9 mouse cellular contexts compared by ENCODE assay signal in the genomic region with DNA sequence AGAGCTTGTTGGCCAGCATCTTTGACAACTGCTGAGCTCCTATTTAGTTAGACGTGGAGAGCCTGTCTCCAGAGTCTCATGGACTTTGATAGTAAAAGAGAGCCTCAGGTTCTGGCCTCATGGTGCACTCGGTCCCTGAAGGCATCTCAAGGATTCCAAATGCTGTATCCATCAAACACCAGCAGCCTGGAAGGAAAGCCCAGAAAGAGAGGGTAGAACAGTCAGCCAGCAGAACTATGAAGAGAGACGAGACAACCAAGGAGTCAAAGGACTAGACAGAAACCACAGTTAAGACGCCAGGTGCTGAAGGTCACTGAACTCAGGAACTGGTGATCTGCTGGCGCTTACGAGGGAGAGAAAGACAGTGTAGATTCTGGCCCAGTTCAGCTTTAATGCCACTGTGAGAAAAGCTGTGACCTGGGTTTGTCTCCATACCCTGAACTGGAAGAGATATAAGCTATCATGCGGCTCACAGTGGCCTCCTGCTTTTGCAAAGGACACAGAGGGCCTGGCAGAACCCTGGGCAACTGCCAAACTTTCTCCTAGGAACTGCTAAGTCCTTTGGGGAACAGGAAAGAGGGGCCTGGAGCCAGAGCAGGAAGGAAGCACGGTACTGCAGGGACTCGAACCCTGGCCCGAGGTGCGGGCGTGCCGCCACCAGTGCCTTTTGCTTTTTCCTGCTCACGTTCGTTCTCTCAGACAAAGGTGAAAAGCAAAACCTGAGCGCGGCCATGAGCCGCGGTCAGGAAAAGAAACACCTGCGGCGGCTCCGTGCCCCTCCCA. TPM values are rescaled to one million over a fixed set of nuclear protein-coding genes. Genes with fewer than 3 reads are reported as not detected.
DNase-seq lines count a peak whose midpoint lies in the region; ATAC-seq and TF ChIP-seq lines count a peak whose summit lies in the region.
"Had no signal": no experiment of that assay in that cellular context is flagged by ENCODE, and none has a peak within 500 bp of the region (broad histone marks: within the 10 kb centered on the region; RNA-seq: fewer than 3 reads in every experiment).

No protein-coding gene starts in this region.

- 0 out of 2 replicates have a peak overlapping the region, but pooled peaks have one; percentile 48 for H3K27ac ChIP-seq in intestine, embryonic 14.5 days (ENCODE audit: low read depth)
- no peak overlapping the region for H3K27ac ChIP-seq in intestine, embryonic 15.5 days
- peak overlapping the region; percentile 56; the same call in 1 of the 2 replicates for H3K27ac ChIP-seq in olfactory bulb, adult 2 months (ENCODE audit: insufficient read depth, low read depth, low read length)
- H3K27ac ChIP-seq: neural tube, embryonic 12.5 days had no signal

- H3K9ac ChIP-seq in intestine, embryonic 14.5 days (ENCODE audit: low read length), result no peak overlapping the region
- H3K9ac ChIP-seq in intestine, embryonic 15.5 days, result no peak overlapping the region
- H3K9ac ChIP-seq: neural tube, embryonic 12.5 days had no signal

- H3K9me3 ChIP-seq in intestine, embryonic 14.5 days (ENCODE audit: control insufficient read depth, low read length), result no peaks in the 10 kb centered on the region
- no peaks in the 10 kb centered on the region for H3K9me3 ChIP-seq in intestine, embryonic 15.5 days
- H3K9me3 ChIP-seq: neural tube, embryonic 12.5 days had no signal

- no peak for TF ChIP-seq CTCF in olfactory bulb, adult 2 months (IDR thresholded peaks at IDR 0.05; ENCODE audit: insufficient read depth, low read depth, low read length)

- H3K36me3 ChIP-seq in intestine, embryonic 14.5 days (ENCODE audit: control insufficient read depth, insufficient read depth, low read length), result no peaks in the 10 kb centered on the region
- H3K36me3 ChIP-seq in intestine, embryonic 15.5 days, result peaks cover 2% of the 10 kb centered on the region; the same call in 1 of the 2 replicates
- H3K36me3 ChIP-seq: neural tube, embryonic 12.5 days had no signal

- DNase-seq in intestine, embryonic 14.5 days (ENCODE audit: low spot score), result no peak
- DNase-seq in brain, adult 2 months (ENCODE audit: low read depth, low spot score), result peak; percentile 72
- peak; percentile 56 to 66 for DNase-seq in heart, postnatal 14 days
- no peak for DNase-seq in embryo, embryonic 11 days
- DNase-seq in left cerebral cortex, postnatal 10 days (ENCODE audit: extremely low spot score in 1 of 2, low spot score in 2 of 2), result no peak
- DNase-seq in gastrocnemius, postnatal 4 days (ENCODE audit: low spot score in 2 of 2), result no peak

- no peak overlapping the region for H3K4me3 ChIP-seq in intestine, embryonic 14.5 days (ENCODE audit: low read depth, low read length)
- no peak overlapping the region for H3K4me3 ChIP-seq in intestine, embryonic 15.5 days (replicated peaks)
- H3K4me3 ChIP-seq in olfactory bulb, adult 2 months (ENCODE audit: insufficient read depth, low read depth, low read length), result no peak overlapping the region
- H3K4me3 ChIP-seq: neural tube, embryonic 12.5 days had no signal

- peaks cover 21% of the 10 kb centered on the region; the same call in 1 of the 2 replicates for H3K4me1 ChIP-seq in intestine, embryonic 14.5 days (replicated peaks; ENCODE audit: control insufficient read depth, insufficient read depth, low read length)
- H3K4me1 ChIP-seq in intestine, embryonic 15.5 days (replicated peaks), result peaks cover 36% of the 10 kb centered on the region
- peaks cover 31% of the 10 kb centered on the region for H3K4me1 ChIP-seq in olfactory bulb, adult 2 months (ENCODE audit: control insufficient read depth, insufficient read depth, low read length)

- no peaks in the 10 kb centered on the region for H3K27me3 ChIP-seq in intestine, embryonic 14.5 days (replicated peaks; ENCODE audit: control insufficient read depth, insufficient read depth, low read length)
- no peaks in the 10 kb centered on the region for H3K27me3 ChIP-seq in intestine, embryonic 15.5 days (replicated peaks)

- no peak overlapping the region for H3K4me2 ChIP-seq in intestine, embryonic 14.5 days (ENCODE audit: low read length)
- H3K4me2 ChIP-seq in intestine, embryonic 15.5 days (replicated peaks), result no peak overlapping the region

- intact Hi-C loops in heart, postnatal 14 days (cut with DNase I), result no loop called here
- intact Hi-C loops in left cerebral cortex, postnatal 10 days (cut with DNase I), result no loop called here

- TF ChIP-seq POLR2A in olfactory bulb, adult 2 months (IDR thresholded peaks at IDR 0.05; ENCODE audit: insufficient read depth, low read depth, low read length), result no peak

- 66% methylated on average over 22 of the region's 22 CpGs for WGBS in intestine, embryonic 14.5 days
- 74% methylated on average over 22 of the region's 22 CpGs for WGBS in intestine, embryonic 15.5 days
- 75% methylated on average over 22 of the region's 22 CpGs for WGBS in olfactory bulb, adult 2 months

- no peak for ATAC-seq in intestine, embryonic 14.5 days (replicated peaks; ENCODE audit: low FRiP score, low TSS enrichment, low read depth)
- ATAC-seq in intestine, embryonic 15.5 days, result no peak

RNA-seq across cellular contexts. Expression of a gene that starts 50.8 kb away (rescaled TPM):
- polyA plus RNA-seq in intestine, embryonic 14.5 days (2014; fragmentation: Nextera tagmentation; extraction: Ambion mirVana), result 18.2 and 18.9 TPM in 2 replicates
- polyA plus RNA-seq in intestine, embryonic 15.5 days (2015; fragmentation: Nextera tagmentation; extraction: Ambion mirVana), result 26.9 and 28.0 TPM in 2 replicates
- total RNA-seq in heart, postnatal 14 days (2021), result 10 to 100 TPM; 15.6 to 15.8 TPM
- not detected in 2 replicates for polyA plus RNA-seq in olfactory bulb, adult 2 months (2012; ENCODE audit: insufficient read depth, insufficient read length, low replicate concordance, missing spikeins)
- 10 to 100 TPM; 10.7 to 12.4 TPM for total RNA-seq in left cerebral cortex, postnatal 10 days (2021)
- 10 to 100 TPM; 16.2 to 16.7 TPM for total RNA-seq in gastrocnemius, postnatal 4 days (2021)

RNA-seq across cellular contexts. Expression of a gene that starts 53.0 kb away (rescaled TPM):
- 68.8 and 69.2 TPM in 2 replicates for polyA plus RNA-seq in intestine, embryonic 14.5 days (2014; fragmentation: Nextera tagmentation; extraction: Ambion mirVana)
- polyA plus RNA-seq in intestine, embryonic 15.5 days (2015; fragmentation: Nextera tagmentation; extraction: Ambion mirVana), result 60.6 and 60.9 TPM in 2 replicates
- total RNA-seq in heart, postnatal 14 days (2021), result 10 to 100 TPM; 66.2 to 67.2 TPM
- polyA plus RNA-seq in olfactory bulb, adult 2 months (2012; ENCODE audit: insufficient read depth, insufficient read length, low replicate concordance, missing spikeins), result not detected in 2 replicates
- 10 to 100 TPM; 79.4 to 82.8 TPM for total RNA-seq in left cerebral cortex, postnatal 10 days (2021)
- total RNA-seq in gastrocnemius, postnatal 4 days (2021), result 10 to 100 TPM; 71.7 to 75.6 TPM

RNA-seq across cellular contexts. Expression of a gene that starts 53.4 kb away (rescaled TPM):
- polyA plus RNA-seq in intestine, embryonic 14.5 days (2014; fragmentation: Nextera tagmentation; extraction: Ambion mirVana), result 2.1 and 2.5 TPM in 2 replicates
- polyA plus RNA-seq in intestine, embryonic 15.5 days (2015; fragmentation: Nextera tagmentation; extraction: Ambion mirVana), result 3.5 and 4.2 TPM in 2 replicates
- total RNA-seq in heart, postnatal 14 days (2021), result 1 to 10 TPM; 3.3 to 4.5 TPM
- not detected in 2 replicates for polyA plus RNA-seq in olfactory bulb, adult 2 months (2012; ENCODE audit: insufficient read depth, insufficient read length, low replicate concordance, missing spikeins)
- 1 to 10 TPM; 3.4 to 3.8 TPM for total RNA-seq in left cerebral cortex, postnatal 10 days (2021)
- total RNA-seq in gastrocnemius, postnatal 4 days (2021), result 1 to 10 TPM; 3.7 to 3.8 TPM

Comparison
In these comparisons a context has a peak if more than half of its experiments do, and no peak if none do; other contexts are left out.
1. DNase-seq: peak in brain, adult 2 months (single experiment) and heart, postnatal 14 days (2 of 2); none in intestine, embryonic 14.5 days (single experiment), embryo, embryonic 11 days (single experiment), left cerebral cortex, postnatal 10 days (0 of 2) and gastrocnemius, postnatal 4 days (0 of 2).